Mouse (Mus musculus): ENCODE measurements around the gene Tgfb3. TPM values are rescaled to one million over a fixed set of nuclear protein-coding genes. Genes with fewer than 3 reads are reported as not detected.

Gene Tgfb3
- 10 to 100 TPM; 25.6 to 31.7 TPM for total RNA-seq (2021)
- long read RNA-seq, experiment 1, transcript Tgfb3-201 (7 exons, 3,383 nt), result major isoform, 44 of 59 reads
- long read RNA-seq, experiment 1, partial matches to known transcripts, result 3 of 59 reads
- long read RNA-seq, experiment 1, other reads (novel, unspliced or antisense), result 12 of 59 reads
- long read RNA-seq, experiment 2, transcript Tgfb3-201 (7 exons, 3,383 nt), result major isoform, 56 of 61 reads
- long read RNA-seq, experiment 2, partial matches to known transcripts, result 1 of 61 reads
- long read RNA-seq, experiment 2, other reads (novel, unspliced or antisense), result 4 of 61 reads

DNA sequence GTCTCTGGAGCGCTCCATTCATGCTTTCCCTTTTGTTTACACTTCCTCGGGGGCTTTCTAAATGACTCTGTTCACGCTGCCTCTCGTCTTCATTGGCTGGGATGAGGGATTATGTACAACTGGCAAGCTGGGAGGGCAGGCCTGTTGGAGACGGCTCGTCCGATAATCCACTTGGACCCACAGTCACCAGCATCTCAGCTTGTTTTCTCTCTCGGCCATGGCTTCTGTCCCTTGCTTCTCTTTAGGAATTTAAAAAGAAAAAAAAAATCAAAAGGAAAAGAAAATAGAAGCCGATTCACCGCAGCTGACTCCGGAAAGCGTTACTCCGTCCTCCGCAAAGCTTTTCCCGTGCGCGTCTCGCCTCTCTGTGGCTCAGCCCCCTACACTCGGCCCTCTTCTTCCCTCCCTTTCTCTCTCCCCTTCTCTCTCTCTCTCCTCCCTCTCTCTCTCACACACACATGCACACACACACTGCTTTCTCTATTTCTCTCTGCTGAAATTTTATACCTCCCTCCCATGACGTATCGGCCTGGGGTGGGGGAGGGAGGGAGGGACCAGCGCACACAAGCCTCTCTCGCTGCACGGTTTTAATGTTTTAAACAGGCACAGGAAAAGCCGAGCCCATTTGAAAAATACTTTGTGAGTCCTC, at the start of gene Tgfb3:
TSS of gene Tgfb3 (minus strand) at position 489 of the 649 bp plus-strand sequence.
- DNase-seq, result peak; percentile 64
- intact Hi-C loops (cut with DNase I; ENCODE audit: low total_unique reads), result loop anchor here (5.0 kb wide), 2 partner anchors 126 to 221 kb away; no protein-coding TSS in a partner anchor

DNA sequence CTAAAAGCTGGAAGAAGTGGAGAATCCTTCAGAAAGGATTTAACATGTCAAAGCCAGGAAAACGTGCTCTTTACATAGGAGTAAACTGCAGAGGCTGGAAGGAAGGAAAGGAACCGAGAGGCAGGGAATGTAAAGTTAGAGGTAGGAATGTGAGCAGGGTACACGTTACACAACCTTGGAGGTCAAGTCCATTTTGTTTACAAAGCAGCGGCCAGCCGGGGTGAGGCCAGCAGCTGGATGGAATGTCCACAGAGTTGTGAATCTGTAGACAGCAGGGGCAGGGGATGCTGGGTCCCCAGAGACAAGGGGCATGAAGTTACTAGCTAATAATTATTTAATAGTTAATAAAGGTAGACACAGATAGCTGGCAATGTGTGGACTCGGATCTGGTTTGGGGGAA, 49.3 kb upstream of the Tgfb3 start:
- DNase-seq, result no peak
- intact Hi-C loops (cut with DNase I; ENCODE audit: low total_unique reads), result no loop called here

DNA sequence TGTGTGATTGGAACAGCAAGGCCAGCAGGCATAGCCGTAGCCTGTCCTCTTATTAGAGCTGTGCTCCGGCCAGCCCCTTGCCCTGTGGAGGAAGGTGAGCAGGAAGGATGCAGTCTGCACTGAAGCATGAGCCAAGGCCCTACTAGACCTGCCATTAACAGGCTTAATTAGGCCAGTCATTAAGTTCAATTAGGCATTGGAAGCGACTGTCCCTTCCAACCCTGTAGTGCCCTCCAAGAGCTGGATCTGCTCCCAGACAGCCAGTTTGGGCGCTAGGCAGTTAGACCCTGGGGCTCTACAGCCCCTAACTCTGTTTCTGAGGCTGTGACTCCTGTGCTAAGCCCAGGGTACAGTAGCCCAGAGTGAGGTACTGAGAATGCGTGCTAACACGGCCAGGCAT, 45.2 kb upstream of the Tgfb3 start:
- intact Hi-C loops (cut with DNase I; ENCODE audit: low total_unique reads), result no loop called here
- no peak for DNase-seq

DNA sequence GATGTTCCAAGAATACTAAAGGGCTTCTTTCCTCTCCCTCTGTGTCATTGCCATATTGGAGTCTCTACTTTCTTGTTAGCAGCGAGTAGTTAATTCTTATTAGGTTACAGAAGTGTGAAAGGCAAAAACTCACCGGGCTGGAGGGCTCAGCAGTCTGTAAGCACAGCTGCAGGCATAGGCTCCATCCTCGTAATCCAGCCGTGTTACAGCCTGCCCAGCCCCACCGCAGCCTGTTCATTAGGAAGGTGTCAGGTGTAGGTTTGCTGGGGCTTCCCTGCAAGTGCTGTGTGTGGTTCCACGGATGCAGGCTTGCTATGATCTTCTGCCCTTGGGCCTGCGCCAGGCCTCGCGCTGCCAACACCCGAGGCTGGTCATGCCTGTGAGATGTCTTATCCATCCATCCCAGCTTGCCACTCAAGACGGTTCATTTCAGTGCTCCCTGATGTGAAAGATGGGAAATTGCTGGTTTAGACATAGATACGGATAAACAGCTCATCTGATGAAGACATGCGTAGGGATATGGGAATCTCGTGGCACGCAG, 37.5 kb upstream of the Tgfb3 start:
- intact Hi-C loops (cut with DNase I; ENCODE audit: low total_unique reads), result no loop called here
- DNase-seq, result no peak

DNA sequence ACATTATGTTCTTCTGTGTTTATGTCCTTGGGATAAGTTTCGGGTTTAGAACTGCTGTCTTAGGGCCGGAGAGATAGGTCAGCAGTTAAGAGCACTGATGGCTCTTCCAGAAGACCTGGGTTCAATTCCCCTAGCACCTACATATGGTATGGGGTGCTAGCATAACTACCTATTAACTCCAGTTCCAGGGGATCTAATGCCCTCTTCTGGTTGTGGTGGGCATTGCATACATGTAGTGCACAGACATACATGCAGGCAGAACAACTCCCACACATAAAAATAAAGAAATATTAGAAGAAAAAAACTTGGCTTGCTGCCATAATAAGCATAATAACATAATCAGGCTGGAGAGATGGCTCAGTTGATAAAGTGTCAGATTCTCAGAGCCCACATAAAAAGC, 31.8 kb upstream of the Tgfb3 start:
- intact Hi-C loops (cut with DNase I; ENCODE audit: low total_unique reads), result no loop called here

DNA sequence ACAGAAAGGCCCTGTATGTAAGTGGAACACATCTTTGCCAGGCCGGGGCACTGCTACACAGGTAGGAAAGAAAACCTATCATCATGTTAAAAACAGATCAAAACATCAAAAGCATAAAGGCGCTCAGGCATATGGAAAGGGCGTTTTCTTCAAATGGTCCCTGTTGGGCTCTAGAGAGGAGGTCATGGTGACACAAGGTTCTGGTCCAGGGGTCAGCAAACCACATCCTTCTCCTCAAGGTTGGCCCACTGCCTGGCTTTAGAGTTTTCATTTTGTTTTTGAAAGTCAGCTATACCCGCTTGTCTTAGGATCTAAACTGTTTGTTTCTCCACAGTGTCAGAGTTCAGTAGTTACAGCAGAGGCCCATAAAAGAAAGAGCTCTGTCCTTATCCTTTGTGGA, 30.7 kb upstream of the Tgfb3 start:
- intact Hi-C loops (cut with DNase I; ENCODE audit: low total_unique reads), result no loop called here
- DNase-seq, result no peak

More for the DNA sequence above, 31.8 kb upstream of the Tgfb3 start:
- DNase-seq, result no peak

DNA sequence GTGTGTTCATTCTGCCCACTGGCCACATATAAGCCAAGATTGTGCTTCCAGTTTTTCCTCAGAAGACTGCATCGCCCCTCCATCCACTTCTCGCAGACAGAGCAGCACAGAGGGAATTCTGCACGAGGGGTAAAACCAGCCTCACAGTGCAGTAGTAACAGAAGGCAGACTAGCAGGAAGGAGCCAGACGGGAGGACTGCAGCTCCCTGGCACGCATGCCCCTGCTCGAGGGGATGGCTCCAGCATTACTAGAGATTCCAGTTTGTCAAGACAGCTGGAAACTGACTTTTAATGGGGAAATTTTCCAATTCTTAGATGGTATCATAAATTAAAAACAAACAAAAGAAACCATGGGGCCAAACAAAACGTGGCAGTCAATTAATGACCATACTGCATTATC, 28.8 kb upstream of the Tgfb3 start:
- intact Hi-C loops (cut with DNase I; ENCODE audit: low total_unique reads), result no loop called here

DNA sequence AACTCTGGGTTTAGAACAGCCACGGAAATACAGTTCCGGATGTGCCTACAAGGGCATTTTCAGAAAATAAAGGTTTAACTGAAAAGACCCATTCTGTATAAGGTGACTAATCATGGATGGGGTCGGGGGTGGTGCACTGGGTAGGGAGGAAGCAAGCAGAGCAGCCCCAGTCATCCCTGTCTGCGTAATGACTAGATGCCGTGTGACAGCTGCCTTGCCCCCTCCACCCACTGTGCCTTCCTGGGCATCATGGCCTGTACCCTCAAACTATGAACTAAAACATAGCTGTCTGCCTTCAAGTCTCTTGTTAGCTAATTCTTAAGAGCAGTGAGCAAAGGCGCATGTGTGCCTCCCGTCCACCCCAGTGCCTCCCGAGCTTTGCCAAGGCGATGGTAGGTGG, 27.2 kb upstream of the Tgfb3 start:
- DNase-seq, result no peak
- intact Hi-C loops (cut with DNase I; ENCODE audit: low total_unique reads), result no loop called here

More for the DNA sequence above, 28.8 kb upstream of the Tgfb3 start:
- DNase-seq, result no peak

DNA sequence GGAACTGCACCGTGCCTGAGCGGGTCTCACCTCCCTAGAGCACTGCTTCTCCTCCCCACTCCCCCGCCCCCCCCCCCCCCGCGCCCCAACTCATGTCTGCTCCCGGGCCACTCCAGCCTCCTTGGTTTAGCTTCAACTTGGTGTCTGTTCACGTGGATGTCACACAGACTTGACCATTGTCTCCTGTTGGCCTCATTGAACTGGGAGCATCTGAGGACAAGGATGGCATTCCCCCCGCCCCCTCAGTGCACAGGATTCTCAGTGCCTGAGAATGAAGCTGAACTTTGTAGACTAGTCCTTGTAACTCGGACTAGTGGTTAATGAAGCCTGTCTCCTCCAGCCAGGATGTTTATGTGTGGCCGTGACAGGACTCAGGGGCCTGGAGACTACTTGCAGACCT, 26.7 kb upstream of the Tgfb3 start:
- DNase-seq, result no peak
- intact Hi-C loops (cut with DNase I; ENCODE audit: low total_unique reads), result no loop called here

DNA sequence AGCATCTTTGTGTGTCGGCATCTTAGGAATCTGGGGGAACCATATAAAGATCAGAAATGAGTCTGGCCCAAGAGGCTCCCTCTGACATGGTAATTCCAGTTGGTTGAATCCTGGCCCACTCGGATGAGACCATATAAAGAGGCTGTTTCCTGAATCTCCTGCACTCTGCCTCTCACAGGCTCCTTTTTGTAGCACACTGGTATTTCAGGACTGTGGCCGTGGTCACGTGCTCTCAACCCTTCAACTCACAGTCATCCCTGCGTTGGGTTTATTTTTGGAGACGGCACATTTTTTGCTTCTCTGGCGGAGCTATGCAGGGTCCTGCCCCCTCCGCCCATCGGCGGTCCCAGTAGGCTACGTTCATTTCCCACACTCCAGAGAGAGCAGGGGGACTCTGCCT, 25.5 kb upstream of the Tgfb3 start:
- DNase-seq, result no peak
- intact Hi-C loops (cut with DNase I; ENCODE audit: low total_unique reads), result no loop called here

DNA sequence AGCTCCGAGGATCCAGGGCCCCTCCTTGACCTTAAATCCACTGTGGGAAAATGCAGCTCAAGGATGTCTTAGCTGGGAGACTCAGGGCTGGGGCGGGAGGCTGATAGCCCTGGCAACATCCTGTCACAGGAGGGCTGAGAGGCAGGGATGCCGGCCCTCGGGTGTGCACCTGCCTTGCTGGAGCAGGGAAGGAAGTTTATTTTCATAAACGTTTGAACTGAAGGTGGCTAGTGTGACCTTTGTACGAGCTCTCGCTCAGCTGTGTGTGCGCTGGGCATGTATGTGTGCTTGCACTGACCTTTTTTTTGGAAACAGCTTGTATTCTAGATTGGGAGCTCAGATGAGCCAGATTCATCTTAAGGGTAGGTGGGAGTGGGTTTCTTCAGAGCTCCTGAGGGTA, 25.0 kb upstream of the Tgfb3 start:
- intact Hi-C loops (cut with DNase I; ENCODE audit: low total_unique reads), result no loop called here
- DNase-seq, result no peak

DNA sequence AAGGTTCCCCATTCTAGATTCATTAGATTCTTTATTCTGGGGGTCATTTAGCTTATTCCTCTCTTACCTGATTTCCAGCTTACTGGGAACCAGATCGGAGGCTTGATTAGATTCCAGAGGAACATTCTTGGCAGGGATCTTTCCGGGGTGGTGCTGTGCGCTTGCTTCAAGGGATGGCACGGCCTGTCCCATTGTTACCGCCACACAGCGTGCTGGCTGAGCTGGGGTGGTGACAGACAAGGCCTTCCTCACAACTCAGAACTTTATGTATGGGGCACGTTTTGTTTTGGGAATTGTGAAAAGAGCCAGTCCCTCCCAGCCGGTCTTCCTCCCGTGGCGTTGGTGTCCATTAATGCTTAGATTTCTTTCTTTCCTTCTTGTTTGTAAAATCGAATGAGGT, 24.6 kb upstream of the Tgfb3 start:
- intact Hi-C loops (cut with DNase I; ENCODE audit: low total_unique reads), result no loop called here

DNA sequence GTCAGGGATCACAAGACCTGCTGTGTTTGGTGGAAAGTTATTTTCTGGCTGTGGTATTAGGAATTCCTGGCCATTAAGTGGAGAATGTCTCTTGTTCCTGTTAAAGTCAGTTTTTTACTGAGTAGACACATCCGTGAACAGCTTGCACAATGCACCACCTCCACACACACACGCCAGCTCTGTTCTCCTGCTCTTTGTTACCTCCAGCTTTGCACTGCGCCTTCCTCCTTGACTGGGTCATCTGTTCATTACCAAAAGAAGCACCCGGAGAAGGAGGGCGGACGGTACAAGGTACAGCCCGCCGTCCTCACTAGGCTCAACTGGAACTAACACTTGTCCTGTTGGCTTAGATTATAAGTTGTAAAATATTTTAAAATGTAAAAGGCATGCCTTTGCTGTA, 23.8 kb upstream of the Tgfb3 start:
- intact Hi-C loops (cut with DNase I; ENCODE audit: low total_unique reads), result no loop called here

More for the DNA sequence above, 24.6 kb upstream of the Tgfb3 start:
- DNase-seq, result no peak

DNA sequence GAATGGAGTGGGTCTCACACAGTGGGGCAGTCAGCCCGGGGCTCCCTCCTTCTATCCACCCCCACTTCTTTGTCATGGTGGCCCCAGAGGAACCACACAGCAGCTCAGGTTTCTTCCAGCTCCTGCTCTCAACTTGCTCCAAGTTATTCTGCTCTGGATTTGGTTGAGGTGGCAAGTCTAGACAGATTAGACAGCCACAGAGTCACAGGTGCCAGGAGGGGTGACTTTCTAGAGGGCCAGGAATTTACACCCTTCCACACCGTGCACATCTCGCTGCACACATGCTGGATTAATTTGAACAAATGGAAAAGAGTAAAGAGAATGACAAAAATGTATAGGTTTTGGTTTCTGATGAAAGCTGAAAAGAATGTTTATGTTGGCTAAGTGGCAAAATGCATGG, 21.9 kb upstream of the Tgfb3 start:
- no peak for DNase-seq
- intact Hi-C loops (cut with DNase I; ENCODE audit: low total_unique reads), result no loop called here

More for the DNA sequence above, 23.8 kb upstream of the Tgfb3 start:
- DNase-seq, result no peak

DNA sequence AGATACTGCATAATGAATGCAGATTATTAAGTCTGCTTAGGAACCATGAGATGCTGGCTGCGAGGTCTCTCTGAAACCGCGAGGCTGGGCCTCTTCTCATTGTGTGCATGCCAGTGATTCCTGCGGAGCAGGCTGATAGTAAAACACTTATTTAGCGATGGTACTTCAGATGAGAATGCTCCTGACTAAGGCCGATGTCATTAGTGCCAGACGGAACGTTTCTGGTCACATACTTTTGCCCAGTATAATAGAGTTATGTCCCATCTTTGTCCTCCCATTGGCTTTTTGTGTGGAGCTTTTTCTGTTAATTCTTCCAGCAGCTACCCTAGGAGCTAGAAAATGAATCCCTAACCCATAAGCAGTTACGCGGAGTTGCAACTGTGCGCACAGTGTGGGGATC, 18.9 kb upstream of the Tgfb3 start:
- intact Hi-C loops (cut with DNase I; ENCODE audit: low total_unique reads), result no loop called here
- no peak for DNase-seq

DNA sequence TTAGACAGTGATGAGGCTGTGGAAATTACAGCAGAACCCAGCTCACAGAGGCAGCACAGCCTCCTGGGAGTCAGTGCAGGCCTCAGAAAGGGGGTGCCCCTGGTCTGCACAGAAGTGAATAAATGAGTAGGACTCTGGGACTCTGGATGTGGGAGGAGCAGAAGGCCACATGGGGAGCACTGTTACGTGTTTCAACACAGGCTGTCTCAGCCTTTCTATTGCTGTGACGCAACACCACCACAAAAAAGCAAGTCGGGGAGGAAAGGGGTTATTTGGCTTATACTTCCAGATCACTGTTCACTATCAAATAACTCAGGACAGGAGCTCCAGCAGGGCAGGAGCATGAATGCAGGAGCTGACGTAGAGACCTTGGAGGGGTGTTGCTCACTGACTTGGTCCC, 17.0 kb upstream of the Tgfb3 start:
- intact Hi-C loops (cut with DNase I; ENCODE audit: low total_unique reads), result no loop called here

DNA sequence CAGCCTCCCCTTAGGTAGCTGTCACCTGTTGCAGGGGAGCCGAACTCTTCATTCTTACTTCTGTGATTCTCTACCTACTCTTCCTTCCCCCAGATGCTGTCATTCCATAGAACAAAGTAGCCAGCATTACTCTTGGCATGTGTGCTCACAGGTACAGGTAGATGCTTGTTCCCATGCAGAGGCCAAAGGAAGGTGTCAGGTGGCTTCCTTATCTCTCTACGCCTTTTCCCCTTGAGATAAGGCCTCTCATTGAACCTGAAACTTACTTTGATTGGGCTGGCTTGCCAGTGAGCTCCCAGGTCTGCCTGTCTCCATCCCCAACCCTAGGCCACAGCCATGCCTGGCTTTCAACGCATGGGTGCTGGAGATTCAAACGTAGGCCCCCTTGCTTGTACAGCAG, 15.2 kb upstream of the Tgfb3 start:
- DNase-seq, result no peak
- intact Hi-C loops (cut with DNase I; ENCODE audit: low total_unique reads), result no loop called here

More for the DNA sequence above, 17.0 kb upstream of the Tgfb3 start:
- no peak for DNase-seq

DNA sequence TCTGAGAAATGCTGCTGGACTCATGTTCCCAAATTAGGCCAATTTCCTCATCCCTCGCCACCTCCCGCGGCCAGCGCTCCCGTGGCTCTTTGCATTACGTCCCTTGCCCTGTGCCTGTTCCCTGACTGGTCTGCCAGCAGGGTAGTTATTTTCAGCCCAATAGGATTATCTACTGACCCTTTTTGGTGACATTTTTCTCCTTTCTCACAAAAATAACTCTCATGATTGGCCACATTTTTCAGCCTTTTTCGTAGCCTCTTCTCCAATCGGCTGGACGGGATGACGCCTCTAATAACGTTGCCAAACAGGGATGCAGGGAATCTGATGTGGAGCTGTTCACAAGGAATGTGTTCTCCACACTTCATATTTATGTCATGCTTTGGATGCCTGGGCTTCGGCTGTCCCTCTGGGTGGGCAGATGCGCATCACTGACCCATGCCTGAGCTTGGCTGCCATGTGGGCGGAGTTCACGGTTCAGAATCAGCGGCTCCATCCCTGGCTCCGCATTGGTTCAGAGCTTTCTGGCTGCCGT, 12.8 kb upstream of the Tgfb3 start:
- no peak for DNase-seq

DNA sequence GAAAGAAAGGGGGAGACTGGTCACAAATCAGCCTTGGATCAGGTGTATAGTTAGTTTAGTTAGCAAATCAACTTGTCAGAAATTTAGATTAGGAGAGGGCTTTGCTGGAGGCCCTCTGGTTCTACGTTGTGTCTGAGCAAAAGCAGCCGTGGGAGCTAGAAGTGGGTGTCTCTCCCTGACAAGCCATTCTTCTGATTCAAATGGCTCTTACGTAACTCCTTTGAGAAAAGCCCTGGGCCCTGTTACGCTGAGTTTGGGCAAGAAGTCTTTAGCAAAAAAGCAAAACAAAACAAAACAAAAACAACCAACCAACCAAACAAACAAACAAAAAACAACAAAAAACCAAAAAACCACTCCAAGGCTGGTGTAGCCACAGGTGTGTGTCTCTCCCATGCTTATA, 11.9 kb upstream of the Tgfb3 start:
- no peak for DNase-seq
- intact Hi-C loops (cut with DNase I; ENCODE audit: low total_unique reads), result no loop called here

More for the DNA sequence above, 12.8 kb upstream of the Tgfb3 start:
- intact Hi-C loops (cut with DNase I; ENCODE audit: low total_unique reads), result no loop called here

DNA sequence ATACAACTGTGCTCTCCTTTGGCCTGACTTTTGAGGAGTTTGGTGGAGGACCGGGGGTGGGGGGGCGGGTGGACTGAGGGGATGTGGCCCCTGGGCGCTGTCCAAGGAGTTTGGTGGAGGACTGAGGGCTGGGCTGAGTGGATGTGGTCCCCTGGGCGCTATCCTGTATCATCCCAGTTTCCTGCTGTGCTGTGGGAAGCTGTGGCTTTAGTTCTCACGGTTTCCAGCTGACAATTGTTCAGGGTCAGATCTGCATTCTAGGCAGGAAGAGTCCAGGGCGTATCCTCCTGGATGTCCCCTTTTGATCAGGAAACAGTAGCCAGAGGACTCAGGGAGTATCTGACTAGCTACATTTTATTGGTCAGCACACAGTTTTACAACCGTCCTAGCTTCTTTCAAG, 9.2 kb upstream of the Tgfb3 start:
- DNase-seq, result peak; percentile 53
- intact Hi-C loops (cut with DNase I; ENCODE audit: low total_unique reads), result no loop called here

DNA sequence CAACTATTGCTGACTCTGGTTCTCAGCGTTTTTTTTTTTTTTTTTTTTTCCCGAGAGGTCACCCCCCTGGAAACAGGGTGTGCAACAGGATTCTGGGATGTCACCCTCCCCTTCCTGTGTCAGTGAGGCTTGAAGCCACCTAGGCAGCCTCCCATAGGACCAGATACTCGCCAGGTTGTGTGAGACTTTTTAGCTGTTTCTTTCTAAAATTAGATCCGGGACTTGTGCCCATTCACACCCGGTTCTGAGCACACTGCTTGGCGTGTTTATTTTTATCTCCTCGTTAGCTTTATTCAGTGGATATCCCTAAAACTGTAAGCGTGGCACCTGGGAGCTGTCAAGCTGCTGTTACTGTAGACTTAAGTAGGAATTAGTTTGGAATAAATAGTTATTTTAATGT, 7.7 kb upstream of the Tgfb3 start:
- intact Hi-C loops (cut with DNase I; ENCODE audit: low total_unique reads), result no loop called here
- no peak for DNase-seq
